Mouse (Mus musculus) E14TG2a.4 (cell line): Measurements from ENCODE around the gene Specc1l.
"Not testable (repeated sequence)": the region's sequence is repeated elsewhere in the genome, so short reads cannot be mapped to it uniquely, and the experiment has no call there.

Source experiments
- H3K27me3 ChIP-seq: 2 replicates; pipeline ENCODE4 v1.6.1; 2014; ENCODE audit warnings: low read length, control low read depth; ENCODE audit not compliant: insufficient read depth
- H3K36me3 ChIP-seq: 2 replicates; pipeline ENCODE4 v1.6.1; 2014; ENCODE audit warnings: low read length, control low read depth; ENCODE audit not compliant: insufficient read depth
- H3K4me1 ChIP-seq: replicated peaks from 2 replicates; pipeline ENCODE4 v1.6.1; 2014; ENCODE audit warnings: low read depth, low read length, control low read depth
- H3K4me3 ChIP-seq: replicated peaks from 2 replicates; pipeline ENCODE4 v1.5.1; 2014; ENCODE audit warnings: mild to moderate bottlenecking, low read length
- H3K9me3 ChIP-seq: 2 replicates; pipeline ENCODE4 v1.6.1; 2014; ENCODE audit warnings: low read length, control low read depth
- CTCF ChIP-seq: conservative IDR thresholded peaks from 2 replicates; pipeline ENCODE4 v1.5.1; 2014; ENCODE audit warnings: low read length
- NANOG ChIP-seq: IDR thresholded peaks from 2 replicates; pipeline ENCODE4 v1.6.1; 2014; ENCODE audit warnings: borderline replicate concordance, low read length, mixed read lengths
- POU5F1 ChIP-seq: IDR thresholded peaks from 2 replicates; pipeline ENCODE4 v1.6.1; 2014; ENCODE audit warnings: low read length, borderline replicate concordance

The Specc1l gene

DNA sequence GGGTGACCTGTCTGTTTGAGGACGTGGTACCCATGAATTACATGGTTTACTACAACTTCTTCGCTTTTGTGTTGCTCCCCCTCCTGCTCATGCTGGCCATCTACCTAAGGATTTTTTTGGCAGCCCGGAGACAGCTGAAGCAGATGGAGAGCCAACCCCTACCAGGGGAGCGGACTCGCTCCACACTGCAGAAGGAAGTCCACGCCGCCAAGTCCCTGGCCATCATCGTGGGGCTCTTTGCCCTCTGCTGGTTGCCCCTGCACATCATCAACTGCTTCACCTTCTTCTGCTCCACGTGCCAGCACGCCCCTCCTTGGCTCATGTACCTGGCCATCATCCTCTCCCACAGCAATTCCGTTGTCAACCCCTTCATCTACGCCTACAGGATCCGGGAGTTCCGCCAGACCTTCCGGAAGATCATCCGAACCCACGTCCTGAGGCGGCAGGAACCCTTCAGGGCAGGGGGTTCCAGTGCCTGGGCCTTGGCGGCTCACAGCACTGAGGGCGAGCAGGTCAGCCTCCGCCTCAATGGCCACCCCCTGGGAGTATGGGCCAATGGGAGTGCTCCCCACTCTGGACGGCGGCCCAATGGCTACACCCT is 121.4 kb downstream of the Specc1l start:
- H3K27me3 ChIP-seq: peaks cover 61% of the 10 kb centered on the region
- H3K4me1 ChIP-seq: peaks cover 15% of the 10 kb centered on the region
- no peaks in the 10 kb centered on the region for H3K9me3 ChIP-seq
- TF ChIP-seq POU5F1: no peak
- no peak for TF ChIP-seq CTCF
- no peak for TF ChIP-seq NANOG
- H3K36me3 ChIP-seq: no peaks in the 10 kb centered on the region
- peak overlapping the region; percentile 68 for H3K4me3 ChIP-seq

DNA sequence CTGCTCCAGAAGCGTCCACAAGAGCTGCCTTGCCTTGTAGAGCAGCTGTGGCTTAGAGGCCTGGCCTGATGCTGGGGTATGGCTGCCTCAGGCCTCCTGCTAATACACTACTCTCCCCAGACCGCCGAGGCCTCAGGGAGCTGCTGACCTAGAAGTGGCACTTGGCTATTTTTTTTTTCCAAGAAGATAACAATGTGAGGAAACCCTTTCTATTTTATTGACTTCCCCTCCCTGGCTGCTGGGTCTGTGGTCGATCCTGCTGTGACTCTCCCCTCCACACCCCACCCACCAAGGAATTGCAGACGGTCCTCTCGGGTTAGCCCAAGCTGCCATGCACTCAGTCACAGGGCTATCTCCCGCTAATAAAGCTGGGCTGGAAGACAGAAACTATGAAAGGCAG is 122.3 kb downstream of the Specc1l start:
- Histone ChIP-seq H3K9me3 (no peaks in the 10 kb centered on the region), H3K4me3 (0 out of 2 replicates have a peak overlapping the region, but pooled peaks have one; percentile 68), H3K4me1 (peaks cover 15% of the 10 kb centered on the region), H3K27me3 (peaks cover 66% of the 10 kb centered on the region), H3K36me3 (no peaks in the 10 kb centered on the region)
- TF ChIP-seq NANOG (no peak), CTCF (no peak), POU5F1 (no peak)

DNA sequence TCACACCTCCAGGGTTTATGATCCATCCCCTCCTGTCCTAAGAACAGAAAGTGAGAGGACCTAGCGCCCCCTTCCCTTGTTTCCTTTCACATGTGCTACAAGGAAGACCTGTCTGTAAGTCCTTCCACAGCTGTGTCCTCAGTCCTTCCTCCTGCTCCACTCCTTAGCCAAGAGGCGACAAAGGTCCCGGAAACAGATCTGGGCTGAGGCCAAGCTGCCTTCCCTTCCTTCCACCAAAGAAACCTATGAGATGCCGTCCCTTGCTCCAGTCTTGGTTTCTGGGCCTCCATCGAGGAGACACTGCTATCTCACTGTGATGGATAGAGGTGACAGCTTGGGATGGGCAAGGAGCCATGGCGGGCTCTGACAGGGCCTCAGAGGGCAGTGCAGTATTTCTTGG is 123.2 kb downstream of the Specc1l start:
- H3K27me3 ChIP-seq: peaks cover 68% of the 10 kb centered on the region
- H3K9me3 ChIP-seq: no peaks in the 10 kb centered on the region
- H3K4me1 ChIP-seq: peaks cover 15% of the 10 kb centered on the region
- H3K36me3 ChIP-seq: no peaks in the 10 kb centered on the region
- TF ChIP-seq CTCF (no peak), NANOG (no peak), POU5F1 (no peak)
- H3K4me3 ChIP-seq: no peak overlapping the region

DNA sequence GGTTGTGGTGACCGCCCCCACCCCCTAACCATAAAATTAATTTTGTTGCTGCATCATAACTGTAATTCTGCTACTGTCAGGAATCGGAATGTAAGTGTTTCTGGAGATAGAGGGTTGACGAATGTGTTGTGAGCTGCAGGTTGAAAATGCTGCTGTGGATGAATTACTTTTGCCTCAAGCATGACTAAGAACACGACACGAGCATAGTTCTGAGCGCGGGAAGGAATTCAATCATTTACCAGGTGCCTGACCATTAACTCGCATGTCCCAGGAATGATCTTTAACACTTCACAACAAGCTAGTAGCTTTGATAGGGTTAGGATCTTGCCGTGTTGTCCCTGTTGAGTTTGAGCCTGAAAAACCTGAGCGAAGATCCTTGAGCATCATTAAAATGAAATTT is 125.4 kb downstream of the Specc1l start:
- H3K4me3 ChIP-seq: no peak overlapping the region
- TF ChIP-seq POU5F1: no peak
- TF ChIP-seq CTCF: no peak
- TF ChIP-seq NANOG: no peak
- peaks cover 15% of the 10 kb centered on the region for H3K4me1 ChIP-seq
- H3K36me3 ChIP-seq: no peaks in the 10 kb centered on the region
- peaks cover 76% of the 10 kb centered on the region for H3K27me3 ChIP-seq
- no peaks in the 10 kb centered on the region for H3K9me3 ChIP-seq

DNA sequence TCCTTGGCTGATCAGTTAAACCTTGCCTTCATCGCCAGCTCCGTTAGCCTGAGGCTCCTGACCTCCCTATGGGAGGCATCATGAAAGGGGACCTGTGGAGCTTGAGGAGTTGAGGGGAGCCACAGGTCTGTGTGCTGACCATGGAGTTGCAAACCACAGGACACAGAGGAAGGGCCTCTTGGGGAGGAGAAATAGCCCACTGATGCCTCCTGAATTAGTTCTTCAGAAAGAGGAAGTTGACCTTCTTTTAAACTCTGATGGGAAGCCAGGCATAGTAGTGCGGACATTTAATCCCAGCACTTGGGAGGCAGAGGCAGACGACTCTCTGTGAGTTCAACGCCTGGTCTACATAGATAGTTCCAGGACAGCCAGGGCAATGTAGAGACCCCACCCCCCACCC is 127.0 kb downstream of the Specc1l start:
- Histone ChIP-seq H3K36me3 (no peaks in the 10 kb centered on the region), H3K27me3 (peaks cover 74% of the 10 kb centered on the region), H3K9me3 (no peaks in the 10 kb centered on the region), H3K4me3 (no peak overlapping the region), H3K4me1 (peaks cover 5% of the 10 kb centered on the region)
- TF ChIP-seq NANOG (no peak), CTCF (no peak), POU5F1 (no peak)

DNA sequence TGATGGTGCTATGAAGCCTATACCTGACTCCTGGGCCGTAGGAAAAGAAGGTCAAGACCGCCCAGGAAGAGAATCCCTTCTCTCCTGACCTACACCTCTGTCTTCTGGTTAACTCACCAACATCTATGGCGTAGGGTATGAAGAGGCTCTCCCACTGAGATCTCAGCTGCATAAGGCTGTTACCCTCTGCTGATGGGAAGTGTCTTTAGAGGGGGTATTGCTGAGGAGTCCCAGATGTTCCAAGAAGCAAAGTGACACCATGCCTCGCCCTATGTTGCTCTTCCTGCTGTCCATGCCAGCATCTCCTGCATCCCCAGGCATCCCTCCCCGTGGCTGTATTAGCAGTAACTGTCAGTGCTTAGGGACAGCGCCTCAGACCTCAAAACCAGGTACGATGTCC is 127.5 kb downstream of the Specc1l start:
- Histone ChIP-seq H3K4me1 (no peaks in the 10 kb centered on the region), H3K36me3 (no peaks in the 10 kb centered on the region), H3K9me3 (no peaks in the 10 kb centered on the region), H3K27me3 (peaks cover 74% of the 10 kb centered on the region), H3K4me3 (no peak overlapping the region)
- TF ChIP-seq CTCF (no peak), POU5F1 (no peak), NANOG (no peak)

DNA sequence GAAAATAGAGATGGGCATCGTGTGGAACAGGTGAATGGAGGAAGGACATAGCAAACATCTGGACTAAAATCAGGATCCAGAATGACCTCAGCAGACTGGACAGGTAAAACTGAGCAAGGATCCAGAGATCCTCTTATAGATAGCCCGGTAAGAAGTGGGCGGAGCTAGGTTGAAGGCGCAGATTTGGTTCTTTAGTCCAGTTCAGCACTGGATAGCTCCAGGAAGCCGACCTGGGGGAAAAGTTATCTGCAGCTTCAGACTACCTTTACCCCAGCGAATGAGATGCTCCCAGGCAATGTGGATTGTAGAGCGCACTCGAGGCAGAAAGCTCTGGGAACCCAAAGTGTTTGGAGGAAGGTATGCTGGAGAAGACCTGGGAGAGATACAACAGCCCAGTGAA is 130.1 kb downstream of the Specc1l start:
- TF ChIP-seq POU5F1 (no peak), CTCF (no peak), NANOG (no peak)
- peaks cover 59% of the 10 kb centered on the region for H3K27me3 ChIP-seq
- H3K4me3 ChIP-seq: no peak overlapping the region
- no peaks in the 10 kb centered on the region for H3K4me1 ChIP-seq
- H3K36me3 ChIP-seq: no peaks in the 10 kb centered on the region
- peaks cover 9% of the 10 kb centered on the region for H3K9me3 ChIP-seq

DNA sequence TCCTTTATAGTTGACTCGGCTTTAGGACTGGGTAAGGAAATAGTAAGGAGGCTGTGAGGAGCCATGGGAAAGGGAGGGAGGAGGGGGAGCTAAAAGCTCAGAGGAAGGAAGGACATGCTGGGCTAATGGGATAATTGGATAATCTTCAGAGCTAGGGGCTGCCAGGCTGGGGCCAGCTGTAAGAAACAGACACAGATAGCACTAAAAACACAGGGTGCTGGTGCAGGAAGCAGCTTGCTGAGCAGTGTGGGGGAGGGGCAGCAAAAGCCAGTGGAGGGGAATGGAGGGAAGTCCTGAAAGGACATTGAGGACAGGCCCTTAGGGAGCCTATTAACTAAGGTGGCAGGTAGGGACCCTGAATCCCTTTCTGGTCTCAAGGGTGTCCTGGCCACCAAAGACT is 132.7 kb downstream of the Specc1l start:
- not testable (repeated sequence) for H3K36me3 ChIP-seq, H3K4me3 ChIP-seq, H3K9me3 ChIP-seq, H3K4me1 ChIP-seq
- peaks cover 40% of the 10 kb centered on the region for H3K27me3 ChIP-seq

DNA sequence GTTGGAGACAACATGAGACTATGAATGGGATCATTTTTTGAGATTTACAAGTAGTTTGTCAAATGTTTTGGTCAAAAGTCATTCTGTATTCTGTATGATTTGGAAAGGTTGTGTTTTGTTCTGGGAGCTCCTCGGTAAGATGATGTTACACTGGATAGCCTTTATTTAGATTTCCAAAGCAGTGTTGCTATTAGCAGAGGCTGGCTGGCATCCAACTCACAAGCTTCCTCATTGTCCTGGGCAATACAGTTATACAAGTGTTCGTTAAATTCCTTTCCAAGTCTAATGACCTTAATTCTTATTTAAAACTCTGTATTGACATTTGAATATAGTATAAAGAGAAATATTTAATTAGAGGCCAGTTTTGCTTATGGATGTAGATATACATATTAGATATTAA is 133.4 kb downstream of the Specc1l start:
- Histone ChIP-seq H3K36me3 (no peaks in the 10 kb centered on the region), H3K4me1 (no peaks in the 10 kb centered on the region), H3K4me3 (no peak overlapping the region), H3K9me3 (peaks cover 9% of the 10 kb centered on the region), H3K27me3 (peaks cover 33% of the 10 kb centered on the region)
- no peak for TF ChIP-seq POU5F1
- no peak for TF ChIP-seq CTCF
- TF ChIP-seq NANOG: no peak
